Mouse (Mus musculus) limb, embryonic 12.5 days (tissue): ENCODE results near the gene Bad. TPM values are rescaled to one million over a fixed set of nuclear protein-coding genes. Genes with fewer than 3 reads are reported as not detected.

Experiments
- ATAC-seq: fragments of 200-750 bp; cut with Nextera tagmentation; 2 replicates; pipeline ENCODE4 v1.8.0; 2017; ENCODE audit warnings: low read depth, moderate TSS enrichment; ENCODE audit not compliant: insufficient number of reproducible peaks, insufficient read depth, low FRiP score, low TSS enrichment
- H3K27ac ChIP-seq: fragments of 300-500 bp; sonication (generic); 2 replicates; pipeline ENCODE4 v1.5.1; 2016; ENCODE audit warnings: mild to moderate bottlenecking, moderate library complexity
- H3K27me3 ChIP-seq: fragments of 300-500 bp; sonication (generic); 2 replicates; pipeline ENCODE4 v1.6.1; 2016; ENCODE audit warnings: mild to moderate bottlenecking, moderate library complexity
- H3K36me3 ChIP-seq: fragments of 300-500 bp; sonication (generic); 2 replicates; pipeline ENCODE4 v1.6.1; 2016; ENCODE audit warnings: mild to moderate bottlenecking, moderate library complexity
- H3K4me1 ChIP-seq: fragments of 300-500 bp; sonication (generic); replicated peaks from 2 replicates; pipeline ENCODE4 v1.6.1; 2016
- H3K4me2 ChIP-seq: fragments of 300-500 bp; sonication (generic); 2 replicates; pipeline ENCODE4 v1.6.1; 2016; ENCODE audit warnings: mild to moderate bottlenecking, moderate library complexity
- H3K4me3 ChIP-seq: fragments of 300-500 bp; sonication (generic); replicated peaks from 2 replicates; pipeline ENCODE4 v1.5.1; 2016; ENCODE audit warnings: mild to moderate bottlenecking
- H3K9ac ChIP-seq: fragments of 300-500 bp; sonication (generic); replicated peaks from 2 replicates; pipeline ENCODE4 v1.6.1; 2016; ENCODE audit warnings: mild to moderate bottlenecking, moderate library complexity
- H3K9me3 ChIP-seq: fragments of 300-500 bp; sonication (generic); 2 replicates; pipeline ENCODE4 v1.6.1; 2016; ENCODE audit warnings: mild to moderate bottlenecking, moderate library complexity
- WGBS: fragments of 180-500 bp; shearing (Covaris S2); methylation state at CpG from one replicate; pipeline ENCODE4 v1.1.7; 2016; 5-methylcytosine and 5-hydroxymethylcytosine counted together
- polyA plus RNA-seq: library from polyadenylated mRNA; unstranded; fragments of >200 nt; fragmentation: Nextera tagmentation; extraction: Ambion mirVana; gene quantifications from 2 replicates; pipeline ENCODE4 v1.2.1, GENCODE M21; 2016

The Bad gene
- polyA plus RNA-seq, 1 experiment from 2014 or later, result 68.2 TPM

GRCm38 (mm10) chr19:6925611-6926329 is 15.9 kb upstream of the Bad start:
- Histone ChIP-seq H3K27ac (no peak overlapping the region), H3K9me3 (peaks cover 6% of the 10 kb centered on the region; the same call in 1 of the 2 replicates), H3K36me3 (no peaks in the 10 kb centered on the region), H3K4me2 (peak overlapping the region; percentile 33), H3K4me1 (peaks cover 23% of the 10 kb centered on the region), H3K4me3 (peak overlapping the region; percentile 22), H3K9ac (no peak overlapping the region), H3K27me3 (peaks cover 85% of the 10 kb centered on the region)
- WGBS, result 8% methylated on average over 39 of the region's 40 CpGs
- no peak for ATAC-seq

GRCm38 (mm10) chr19:6926559-6927255 is 15.0 kb upstream of the Bad start:
- Histone ChIP-seq H3K9ac (no peak overlapping the region), H3K4me3 (peak overlapping the region; percentile 29), H3K4me2 (peak overlapping the region; percentile 53), H3K4me1 (peaks cover 20% of the 10 kb centered on the region), H3K27ac (no peak overlapping the region), H3K36me3 (no peaks in the 10 kb centered on the region), H3K9me3 (peaks cover 6% of the 10 kb centered on the region; the same call in 1 of the 2 replicates), H3K27me3 (peaks cover 95% of the 10 kb centered on the region)
- no peak for ATAC-seq
- 10% methylated on average over 26 of the region's 26 CpGs for WGBS

- Histone ChIP-seq H3K9ac (no peak overlapping the region; the same call in 1 of the 2 replicates), H3K27ac (no peak overlapping the region), H3K4me2 (no peak overlapping the region), H3K27me3 (peaks cover 99% of the 10 kb centered on the region), H3K36me3 (no peaks in the 10 kb centered on the region), H3K4me1 (peaks cover 15% of the 10 kb centered on the region), H3K4me3 (no peak overlapping the region), H3K9me3 (peaks cover 6% of the 10 kb centered on the region; the same call in 1 of the 2 replicates)
- WGBS, result 10% methylated on average over 9 of the region's 9 CpGs
- no peak for ATAC-seq
Measured at GRCm38 (mm10) chr19:6928080-6928479, 13.6 kb upstream of the Bad start.

GRCm38 (mm10) chr19:6931002-6931401 is 10.7 kb upstream of the Bad start:
- Histone ChIP-seq H3K9me3 (peaks cover 3% of the 10 kb centered on the region; the same call in 1 of the 2 replicates), H3K27ac (no peak overlapping the region), H3K36me3 (no peaks in the 10 kb centered on the region), H3K4me2 (no peak overlapping the region), H3K4me1 (peaks cover 19% of the 10 kb centered on the region), H3K27me3 (peaks cover 98% of the 10 kb centered on the region), H3K4me3 (no peak overlapping the region), H3K9ac (no peak overlapping the region)
- WGBS, result 6% methylated on average over 2 of the region's 2 CpGs
- ATAC-seq, result no peak

GRCm38 (mm10) chr19:6932018-6932417 is 9.6 kb upstream of the Bad start:
- 50% methylated on average over 1 of the region's 1 CpGs for WGBS
- no peaks in the 10 kb centered on the region for H3K36me3 ChIP-seq
- peaks cover 93% of the 10 kb centered on the region for H3K27me3 ChIP-seq
- no peak for ATAC-seq
- no peak overlapping the region for H3K27ac ChIP-seq
- no peak overlapping the region for H3K4me2 ChIP-seq
- H3K4me1 ChIP-seq, result peaks cover 15% of the 10 kb centered on the region
- H3K9ac ChIP-seq, result no peak overlapping the region
- no peaks in the 10 kb centered on the region for H3K9me3 ChIP-seq
- H3K4me3 ChIP-seq, result no peak overlapping the region

- H3K4me2 ChIP-seq, result peak overlapping the region; percentile 65; the same call in 1 of the 2 replicates
- peaks cover 11% of the 10 kb centered on the region for H3K4me1 ChIP-seq
- H3K9me3 ChIP-seq, result no peaks in the 10 kb centered on the region
- no peak overlapping the region for H3K9ac ChIP-seq
- ATAC-seq, result no peak
- H3K27me3 ChIP-seq, result peaks cover 89% of the 10 kb centered on the region
- no peak overlapping the region for H3K4me3 ChIP-seq
- WGBS, result 23% methylated on average over 4 of the region's 4 CpGs
- no peaks in the 10 kb centered on the region for H3K36me3 ChIP-seq
- no peak overlapping the region for H3K27ac ChIP-seq
Measured at GRCm38 (mm10) chr19:6933102-6933435, 8.6 kb upstream of the Bad start.

- 3% methylated on average over 58 of the region's 58 CpGs for WGBS
- peak; percentile 9; the same call in 1 of the 2 replicates for ATAC-seq
- H3K9ac ChIP-seq, result peak overlapping the region; percentile 60
- H3K9me3 ChIP-seq, result no peaks in the 10 kb centered on the region
- peaks cover 85% of the 10 kb centered on the region for H3K27me3 ChIP-seq
- peak overlapping the region; percentile 65 for H3K4me2 ChIP-seq
- H3K36me3 ChIP-seq, result no peaks in the 10 kb centered on the region
- peaks cover 11% of the 10 kb centered on the region for H3K4me1 ChIP-seq
- peak overlapping the region; percentile 38 for H3K4me3 ChIP-seq
- no peak overlapping the region for H3K27ac ChIP-seq
Measured at GRCm38 (mm10) chr19:6933436-6934194, 8.0 kb upstream of the Bad start.

GRCm38 (mm10) chr19:6934195-6934977 is 7.3 kb upstream of the Bad start, which contains the start of gene Kcnk4:
Kcnk4 (minus strand) TSS chr19:6934515.
- Histone ChIP-seq H3K27me3 (peaks cover 78% of the 10 kb centered on the region), H3K27ac (no peak within 1 kb of the TSS), H3K4me3 (peak within 1 kb of the TSS; percentile 38), H3K9ac (peak within 1 kb of the TSS; percentile 60), H3K4me2 (peak within 1 kb of the TSS; percentile 65), H3K4me1 (peaks cover 11% of the 10 kb centered on the region), H3K36me3 (no peaks in the 10 kb centered on the region), H3K9me3 (no peaks in the 10 kb centered on the region)
- no peak for ATAC-seq
- WGBS, result 9% methylated on average over 23 of the region's 23 CpGs

GRCm38 (mm10) chr19:6936299-6936698 is 5.4 kb upstream of the Bad start:
- ATAC-seq, result no peak
- Histone ChIP-seq H3K4me1 (peaks cover 25% of the 10 kb centered on the region), H3K4me2 (no peak overlapping the region), H3K4me3 (no peak overlapping the region), H3K27ac (no peak overlapping the region), H3K36me3 (no peaks in the 10 kb centered on the region), H3K27me3 (peaks cover 60% of the 10 kb centered on the region), H3K9ac (no peak overlapping the region), H3K9me3 (no peaks in the 10 kb centered on the region)
- 24% methylated on average over 3 of the region's 3 CpGs for WGBS

GRCm38 (mm10) chr19:6937541-6938465 is 3.9 kb upstream of the Bad start:
- H3K27me3 ChIP-seq, result peaks cover 45% of the 10 kb centered on the region
- H3K9ac ChIP-seq, result no peak overlapping the region
- H3K4me3 ChIP-seq, result no peak overlapping the region
- no peak for ATAC-seq
- 77% methylated on average over 16 of the region's 16 CpGs for WGBS
- no peak overlapping the region for H3K4me2 ChIP-seq
- H3K27ac ChIP-seq, result no peak overlapping the region
- no peaks in the 10 kb centered on the region for H3K36me3 ChIP-seq
- peaks cover 29% of the 10 kb centered on the region for H3K4me1 ChIP-seq
- H3K9me3 ChIP-seq, result no peaks in the 10 kb centered on the region
